Mouse (Mus musculus) intestine, embryonic 14.5 days (tissue): ENCODE measurements at regions not wholly inside any gene's neighbourhood (a gene's known extent, or its start where the extent isn't known, plus 50 kb on each side); places are given as distances from the start of the nearest gene placed in this dataset.

Source experiments
- ATAC-seq: fragments of 200-750 bp; cut with Nextera tagmentation; replicated peaks from 2 replicates; pipeline ENCODE4 v1.8.0; 2017; ENCODE audit warnings: low read depth, moderate number of reproducible peaks, moderate TSS enrichment, moderate library complexity; ENCODE audit not compliant: low FRiP score, low TSS enrichment
- DNase-seq: peaks from one replicate; pipeline ENCODE4 v3.0.0-alpha.2; 2018; ENCODE audit warnings: low spot score
- H3K27ac ChIP-seq: fragments of 300-500 bp; sonication (generic); 2 replicates; pipeline ENCODE4 v1.5.1; 2014; ENCODE audit warnings: low read depth, mild to moderate bottlenecking, control low read depth
- H3K27me3 ChIP-seq: fragments of 300-500 bp; sonication (generic); replicated peaks from 2 replicates; pipeline ENCODE4 v1.6.1; 2014; ENCODE audit warnings: low read length, control low read depth; ENCODE audit not compliant: control insufficient read depth, insufficient read depth
- H3K36me3 ChIP-seq: fragments of 300-500 bp; sonication (generic); 2 replicates; pipeline ENCODE4 v1.6.1; 2014; ENCODE audit warnings: low read length, control low read depth; ENCODE audit not compliant: control insufficient read depth, insufficient read depth
- H3K4me1 ChIP-seq: fragments of 300-500 bp; sonication (generic); replicated peaks from 2 replicates; pipeline ENCODE4 v1.6.1; 2014; ENCODE audit warnings: low read length, control low read depth, mixed read lengths; ENCODE audit not compliant: control insufficient read depth, insufficient read depth
- H3K4me2 ChIP-seq: fragments of 300-500 bp; sonication (generic); 2 replicates; pipeline ENCODE4 v1.6.1; 2014; ENCODE audit warnings: low read length
- H3K4me3 ChIP-seq: fragments of 300-500 bp; sonication (generic); 2 replicates; pipeline ENCODE4 v1.5.1; 2014; ENCODE audit warnings: low read depth, low read length, control low read depth, mixed read lengths
- H3K9ac ChIP-seq: fragments of 300-500 bp; sonication (generic); 2 replicates; pipeline ENCODE4 v1.6.1; 2014; ENCODE audit warnings: mild to moderate bottlenecking, low read length
- H3K9me3 ChIP-seq: fragments of 300-500 bp; sonication (generic); 2 replicates; pipeline ENCODE4 v1.6.1; 2016; ENCODE audit warnings: low read length, control low read depth; ENCODE audit not compliant: control insufficient read depth
- WGBS: fragments of 180-500 bp; shearing (Covaris S2); extraction: QIAGEN DNeasy Blood & Tissue Kit; methylation state at CpG from one replicate; pipeline ENCODE4 v1.1.7; 2014; 5-methylcytosine and 5-hydroxymethylcytosine counted together

DNA sequence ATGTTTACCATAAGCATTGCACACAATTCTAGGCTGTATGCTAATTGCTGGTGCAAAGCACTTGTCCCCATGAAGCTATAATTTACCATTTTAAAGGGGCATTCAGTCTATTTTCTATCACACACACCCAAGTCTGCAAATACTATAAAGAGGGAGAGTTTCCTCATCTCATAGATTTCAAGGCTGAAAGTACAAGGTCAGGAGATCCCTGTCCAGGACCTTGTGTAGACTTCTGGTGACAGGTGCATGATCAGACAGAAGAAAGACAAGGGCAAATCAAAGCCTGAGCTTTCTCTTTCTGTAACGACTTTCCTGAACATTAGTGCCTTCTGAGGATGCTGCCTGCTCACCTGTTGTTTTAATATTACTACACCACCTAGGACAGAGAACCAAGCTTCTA is 463.5 kb downstream of the Lrig3 start:
- H3K4me3 ChIP-seq, result no peak overlapping the region
- no peaks in the 10 kb centered on the region for H3K27me3 ChIP-seq
- H3K27ac ChIP-seq, result no peak overlapping the region
- no peak overlapping the region for H3K4me2 ChIP-seq
- H3K9me3 ChIP-seq, result no peaks in the 10 kb centered on the region
- H3K4me1 ChIP-seq, result no peaks in the 10 kb centered on the region
- no peaks in the 10 kb centered on the region for H3K36me3 ChIP-seq
- ATAC-seq, result no peak
- WGBS, result 59% methylated on average over 1 of the region's 1 CpGs
- DNase-seq, result no peak
- H3K9ac ChIP-seq, result no peak overlapping the region

GRCm38 (mm10) chr10:126422066-126422465 is 456.1 kb downstream of the Lrig3 start:
- 55% methylated on average over 6 of the region's 6 CpGs for WGBS
- no peak overlapping the region for H3K4me2 ChIP-seq
- H3K4me1 ChIP-seq, result no peaks in the 10 kb centered on the region
- H3K9me3 ChIP-seq, result no peaks in the 10 kb centered on the region
- H3K27ac ChIP-seq, result no peak overlapping the region
- H3K9ac ChIP-seq, result no peak overlapping the region
- DNase-seq, result no peak
- no peak for ATAC-seq
- no peaks in the 10 kb centered on the region for H3K36me3 ChIP-seq
- H3K4me3 ChIP-seq, result no peak overlapping the region
- H3K27me3 ChIP-seq, result no peaks in the 10 kb centered on the region

GRCm38 (mm10) chr10:126413786-126414185 is 447.8 kb downstream of the Lrig3 start:
- ATAC-seq (no peak), DNase-seq (no peak)
- Histone ChIP-seq H3K9me3 (no peaks in the 10 kb centered on the region), H3K27ac (no peak overlapping the region), H3K4me2 (no peak overlapping the region), H3K4me3 (no peak overlapping the region), H3K9ac (no peak overlapping the region), H3K27me3 (no peaks in the 10 kb centered on the region), H3K36me3 (no peaks in the 10 kb centered on the region), H3K4me1 (no peaks in the 10 kb centered on the region)
- WGBS, result 42% methylated on average over 7 of the region's 7 CpGs

GRCm38 (mm10) chr10:126392235-126392634 is 426.3 kb downstream of the Lrig3 start:
- Histone ChIP-seq H3K4me1 (no peaks in the 10 kb centered on the region), H3K27me3 (no peaks in the 10 kb centered on the region), H3K9me3 (no peaks in the 10 kb centered on the region), H3K36me3 (no peaks in the 10 kb centered on the region), H3K4me3 (no peak overlapping the region), H3K9ac (no peak overlapping the region), H3K27ac (no peak overlapping the region), H3K4me2 (no peak overlapping the region)
- 70% methylated on average over 2 of the region's 3 CpGs for WGBS
- no peak for ATAC-seq
- no peak for DNase-seq

DNA sequence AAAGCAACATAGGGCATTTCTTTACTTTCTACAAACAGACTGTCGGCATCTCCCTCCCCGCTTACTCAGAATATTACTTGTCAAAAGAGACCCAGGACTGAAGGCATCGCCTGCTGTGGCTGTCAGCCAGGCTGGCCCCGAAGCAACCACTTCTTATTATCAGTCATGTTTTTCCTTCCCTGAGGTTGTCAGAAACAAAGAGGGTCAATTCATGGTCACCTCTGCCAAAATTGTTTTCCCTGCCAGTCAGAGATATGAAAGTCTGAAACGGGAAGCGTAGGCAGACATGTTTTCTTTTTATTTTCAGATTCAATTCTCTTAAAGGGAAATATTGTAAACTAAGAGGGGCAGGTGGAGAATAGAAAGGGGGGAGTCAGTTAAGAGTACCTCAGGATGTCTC is 425.8 kb downstream of the Lrig3 start:
- Histone ChIP-seq H3K9ac (no peak overlapping the region), H3K27ac (no peak overlapping the region), H3K27me3 (no peaks in the 10 kb centered on the region), H3K4me3 (no peak overlapping the region), H3K9me3 (no peaks in the 10 kb centered on the region), H3K4me2 (no peak overlapping the region), H3K4me1 (no peaks in the 10 kb centered on the region), H3K36me3 (no peaks in the 10 kb centered on the region)
- ATAC-seq (no peak), DNase-seq (no peak)
- WGBS, result 74% methylated on average over 6 of the region's 6 CpGs

DNA sequence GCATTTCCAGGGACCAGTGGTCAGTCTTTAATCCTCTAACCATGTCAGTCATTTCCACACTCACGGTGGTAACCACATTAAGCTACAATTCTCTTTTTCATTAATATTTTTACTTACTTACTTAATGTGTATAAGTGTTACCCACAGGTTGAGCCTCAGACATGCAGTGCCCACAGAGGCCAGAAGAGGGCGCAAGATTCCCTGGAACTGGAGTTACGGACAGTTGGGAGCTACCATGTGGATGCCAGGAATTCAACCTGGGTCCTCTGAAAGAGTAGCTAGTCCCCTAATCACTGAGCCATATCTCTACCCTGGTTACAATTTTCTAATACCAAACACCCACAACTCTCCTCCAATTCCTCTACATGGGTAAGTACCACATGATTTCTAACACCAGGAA is 420.5 kb downstream of the Lrig3 start:
- WGBS, result 80% methylated on average over 3 of the region's 3 CpGs
- H3K27ac ChIP-seq, result no peak overlapping the region
- H3K4me3 ChIP-seq, result no peak overlapping the region
- peak; percentile 53 for DNase-seq
- H3K36me3 ChIP-seq, result no peaks in the 10 kb centered on the region
- no peaks in the 10 kb centered on the region for H3K4me1 ChIP-seq
- no peak for ATAC-seq
- no peaks in the 10 kb centered on the region for H3K9me3 ChIP-seq
- no peak overlapping the region for H3K4me2 ChIP-seq
- H3K27me3 ChIP-seq, result no peaks in the 10 kb centered on the region
- no peak overlapping the region for H3K9ac ChIP-seq

DNA sequence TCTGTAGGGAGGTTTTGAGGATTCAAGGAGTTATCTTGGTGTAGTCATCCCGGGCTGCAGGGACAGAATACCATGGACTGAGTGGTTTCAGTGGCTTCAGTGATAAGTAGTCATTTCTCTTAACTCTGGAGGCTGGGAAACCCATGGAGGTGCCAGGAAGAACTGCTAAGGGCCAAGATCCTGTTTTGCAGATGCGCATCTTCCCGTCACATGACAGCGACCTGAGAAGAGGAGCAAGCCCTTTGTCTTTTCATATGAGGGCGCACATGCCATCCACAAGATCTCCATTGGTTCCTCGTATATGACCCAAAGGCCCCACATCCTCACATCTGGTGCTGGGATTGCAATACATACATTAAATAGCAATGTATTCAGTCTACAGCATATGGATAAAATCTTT is 419.7 kb downstream of the Lrig3 start:
- DNase-seq (no peak), ATAC-seq (no peak)
- 77% methylated on average over 6 of the region's 6 CpGs for WGBS
- Histone ChIP-seq H3K4me3 (no peak overlapping the region), H3K36me3 (no peaks in the 10 kb centered on the region), H3K9me3 (no peaks in the 10 kb centered on the region), H3K9ac (no peak overlapping the region), H3K4me1 (no peaks in the 10 kb centered on the region), H3K27me3 (no peaks in the 10 kb centered on the region), H3K4me2 (no peak overlapping the region), H3K27ac (no peak overlapping the region)

DNA sequence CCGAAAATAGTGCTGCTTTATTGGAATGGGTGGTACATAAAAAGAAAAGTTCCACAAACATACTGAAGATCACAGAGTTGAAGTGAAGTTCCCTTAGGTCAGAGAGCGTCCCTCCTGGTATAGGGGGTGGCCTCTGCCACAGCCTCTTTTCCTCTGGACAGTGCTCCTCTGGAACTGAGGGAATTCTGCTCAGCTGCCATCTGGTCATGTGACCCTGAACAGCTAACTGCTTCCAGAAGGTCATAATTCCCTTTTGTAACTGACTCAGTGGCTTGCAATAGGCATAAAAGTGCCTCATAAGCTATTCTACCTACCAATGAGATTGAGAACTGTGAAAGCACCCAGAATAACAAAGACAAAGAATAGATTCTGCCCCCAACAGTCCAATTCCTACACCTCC is 414.4 kb downstream of the Lrig3 start:
- H3K27me3 ChIP-seq, result no peaks in the 10 kb centered on the region
- no peaks in the 10 kb centered on the region for H3K9me3 ChIP-seq
- H3K4me1 ChIP-seq, result no peaks in the 10 kb centered on the region; the same call in 1 of the 2 replicates
- no peak overlapping the region for H3K4me3 ChIP-seq
- no peak for ATAC-seq
- H3K36me3 ChIP-seq, result no peaks in the 10 kb centered on the region
- H3K9ac ChIP-seq, result no peak overlapping the region
- 89% methylated on average over 2 of the region's 2 CpGs for WGBS
- H3K4me2 ChIP-seq, result no peak overlapping the region
- no peak for DNase-seq
- H3K27ac ChIP-seq, result no peak overlapping the region

- no peak overlapping the region for H3K27ac ChIP-seq
- no peak overlapping the region for H3K4me2 ChIP-seq
- H3K9me3 ChIP-seq, result no peaks in the 10 kb centered on the region
- H3K27me3 ChIP-seq, result no peaks in the 10 kb centered on the region
- H3K4me3 ChIP-seq, result no peak overlapping the region
- H3K36me3 ChIP-seq, result no peaks in the 10 kb centered on the region
- no peak overlapping the region for H3K9ac ChIP-seq
- DNase-seq, result no peak
- H3K4me1 ChIP-seq, result no peaks in the 10 kb centered on the region; the same call in 1 of the 2 replicates
- 0 out of 2 replicates have a peak, but pooled peaks have one; percentile 47 for ATAC-seq
- WGBS, result 9% methylated on average over 6 of the region's 6 CpGs
Measured at GRCm38 (mm10) chr10:126379239-126379638, 413.3 kb downstream of the Lrig3 start.
